Mouse (Mus musculus) regulatory T cell (primary cell): ENCODE data around the gene Cadm3.

Source experiments
- in situ Hi-C: fragments of 300-600 bp; cut with MboI, MseI; formaldehyde crosslinking; loops from one replicate; pipeline ENCODE4 v1.15.1; 2025; ENCODE audit warnings: high pct_unique_total_duplicates

Cadm3 gene

DNA sequence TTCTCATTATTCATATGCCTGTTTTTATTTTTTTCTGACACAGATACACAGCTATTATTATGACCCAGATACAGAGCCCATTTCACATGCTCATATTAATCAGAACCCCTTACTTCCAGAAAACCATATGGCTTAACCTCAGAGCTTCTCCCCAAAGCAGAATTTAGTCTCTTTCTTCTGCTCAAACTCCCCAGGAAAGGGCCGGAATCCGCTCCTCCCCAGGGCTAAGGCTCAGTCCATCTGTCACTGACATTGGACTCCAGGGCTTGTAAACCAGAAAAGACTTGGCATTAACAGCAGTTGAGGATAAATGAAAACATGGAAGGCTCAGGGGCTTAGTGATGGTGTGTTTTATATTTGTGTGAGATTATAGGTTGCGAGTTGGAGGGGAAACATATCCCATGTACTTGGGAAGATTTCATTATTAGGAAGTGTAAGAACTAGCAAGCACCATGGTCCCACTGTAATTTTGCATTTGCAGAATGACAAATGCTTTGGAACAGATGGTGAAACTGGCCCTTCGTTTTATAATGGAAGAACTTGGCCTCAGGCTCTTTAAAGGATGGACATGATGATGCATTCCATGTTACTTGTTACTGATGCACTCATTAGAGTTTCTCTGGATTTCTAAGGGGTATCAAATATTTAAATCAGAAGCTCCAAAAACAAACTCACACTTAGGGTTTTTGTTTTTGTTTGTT lies 7.8 kb downstream of the Cadm3 start:
- in situ Hi-C loops: loop anchor here (10.0 kb wide), 1 partner anchor 505 kb away; no protein-coding TSS in a partner anchor

DNA sequence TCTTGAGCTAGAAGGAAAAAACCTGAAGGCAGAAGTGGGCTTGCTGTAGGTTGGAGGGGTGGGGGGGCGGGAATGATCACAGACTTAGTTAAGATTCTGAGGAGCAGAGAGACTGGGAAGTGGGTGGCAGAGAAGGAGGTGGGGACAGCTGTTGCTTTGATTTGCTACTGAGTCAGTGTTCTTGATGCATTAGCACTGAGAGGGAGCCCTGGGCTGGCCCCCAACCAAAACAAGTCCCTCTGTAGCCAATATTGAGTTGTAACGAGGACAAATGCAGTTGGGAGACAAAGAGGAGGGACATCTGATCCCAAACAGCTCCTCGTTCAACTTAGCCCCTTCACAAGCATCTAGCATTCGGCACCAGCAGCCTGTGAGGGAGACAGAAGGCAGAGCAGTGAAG lies 9.7 kb downstream of the Cadm3 start:
- in situ Hi-C loops: no loop called here

GRCm38 (mm10) chr1:173356699-173357098 lies 10.8 kb downstream of the Cadm3 start:
- in situ Hi-C loops: no loop called here

- in situ Hi-C loops: no loop called here
These were observed 12.2 kb downstream of the Cadm3 start for GRCm38 (mm10) chr1:173355107-173355846.

- in situ Hi-C loops: no loop called here
These were observed 17.0 kb downstream of the Cadm3 start, which contains the start of gene Aim2 for GRCm38 (mm10) chr1:173350372-173350957. Gene Aim2 (plus strand): TSS chr1:173350879.

GRCm38 (mm10) chr1:173349946-173350345 lies 17.5 kb downstream of the Cadm3 start:
- in situ Hi-C loops: loop anchor here (25.0 kb wide), 2 partner anchors 938 to 1112 kb away; no protein-coding TSS in a partner anchor

GRCm38 (mm10) chr1:173349192-173349591 lies 18.3 kb downstream of the Cadm3 start:
- in situ Hi-C loops: loop anchor here (25.0 kb wide), 2 partner anchors 937 to 1113 kb away; no protein-coding TSS in a partner anchor

DNA sequence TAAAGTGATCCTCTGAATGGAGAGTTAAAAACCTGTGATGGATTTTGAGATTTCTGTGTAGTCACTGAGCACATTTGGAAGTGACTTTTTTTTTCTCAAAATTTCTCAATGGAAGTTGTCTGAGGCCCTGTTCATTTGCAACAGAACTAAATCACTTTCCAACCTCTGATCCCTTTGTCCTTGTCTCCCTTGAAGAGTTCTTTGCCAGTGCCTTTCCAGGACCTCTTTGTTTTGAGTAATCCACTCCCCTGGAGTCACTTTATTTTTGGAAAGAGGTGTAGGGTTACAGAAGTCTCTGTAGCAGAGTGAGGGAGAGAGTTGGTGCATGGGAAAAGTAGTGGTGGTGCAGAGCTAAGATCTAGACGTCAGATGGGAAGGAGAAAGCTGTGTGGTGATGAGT lies 19.0 kb downstream of the Cadm3 start:
- in situ Hi-C loops: loop anchor here (25.0 kb wide), 2 partner anchors 936 to 1114 kb away; no protein-coding TSS in a partner anchor

DNA sequence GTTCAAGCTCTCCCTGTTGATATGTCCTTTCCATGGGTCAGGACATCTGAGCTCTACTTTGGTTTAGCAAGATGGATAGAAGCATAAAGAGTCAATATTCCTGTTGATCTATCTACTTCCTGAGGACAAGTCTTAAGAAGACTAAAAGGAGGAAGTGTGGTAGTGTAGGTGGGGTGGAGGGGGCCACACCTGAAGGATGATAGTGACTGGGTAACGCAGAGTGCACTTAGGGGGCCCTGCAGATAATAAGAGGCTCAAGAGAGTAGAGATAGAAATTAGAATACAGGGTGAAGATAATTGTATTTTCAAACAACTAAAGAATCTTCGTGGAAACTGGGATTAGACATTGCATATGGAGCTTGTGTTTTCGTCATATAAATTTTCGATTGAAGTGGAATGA lies 22.4 kb downstream of the Cadm3 start:
- in situ Hi-C loops: loop anchor here (25.0 kb wide), 2 partner anchors 933 to 1117 kb away; no protein-coding TSS in a partner anchor

GRCm38 (mm10) chr1:173343934-173344333 lies 23.6 kb downstream of the Cadm3 start:
- in situ Hi-C loops: loop anchor here (25.0 kb wide), 2 partner anchors 932 to 1118 kb away; no protein-coding TSS in a partner anchor

DNA sequence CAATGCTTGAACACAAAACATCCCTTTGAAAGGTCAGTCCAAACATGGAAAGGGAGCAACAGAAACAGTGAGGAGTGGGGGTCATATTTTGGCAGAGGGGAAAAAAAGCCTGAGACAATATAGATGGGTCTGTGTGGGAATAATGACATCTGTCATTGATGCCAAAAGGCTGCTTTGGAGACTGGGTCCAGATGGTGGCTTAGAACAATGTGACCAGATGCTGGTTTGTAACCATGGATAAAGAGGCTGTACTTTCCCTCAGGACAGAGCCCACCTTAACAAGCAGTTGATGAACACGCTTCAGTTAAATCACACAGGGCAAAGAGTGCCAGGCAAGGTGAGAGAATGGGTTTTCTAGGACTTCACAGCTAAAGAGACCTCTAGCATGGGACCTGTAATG lies 25.1 kb downstream of the Cadm3 start:
- in situ Hi-C loops: loop anchor here (25.0 kb wide), 2 partner anchors 930 to 1120 kb away; no protein-coding TSS in a partner anchor

DNA sequence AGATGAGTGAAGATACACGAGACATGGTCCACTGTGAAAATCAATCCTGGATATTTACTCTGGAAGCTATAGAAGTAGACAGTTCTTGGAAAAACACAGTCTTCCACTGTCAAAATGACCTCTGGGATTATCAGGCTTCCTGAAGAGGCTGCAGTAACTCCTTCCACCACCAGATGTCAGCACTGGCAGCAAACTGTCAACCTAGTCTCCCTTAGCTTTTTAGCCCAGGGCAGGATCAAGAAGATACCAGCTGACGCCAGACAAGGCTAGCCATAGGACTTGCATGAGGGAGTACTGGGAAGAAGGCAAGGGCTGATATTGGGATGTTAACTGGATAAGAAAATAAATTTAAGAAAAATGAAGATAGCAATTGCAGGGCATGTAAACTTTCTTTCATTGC lies 28.0 kb downstream of the Cadm3 start:
- in situ Hi-C loops: loop anchor here (5.0 to 25.0 kb wide), 3 partner anchors 53 to 1123 kb away; no protein-coding TSS in a partner anchor

GRCm38 (mm10) chr1:173337008-173337407 lies 30.5 kb downstream of the Cadm3 start:
- in situ Hi-C loops: loop anchor here (5.0 to 25.0 kb wide), 3 partner anchors 55 to 1125 kb away; no protein-coding TSS in a partner anchor

GRCm38 (mm10) chr1:173335903-173336302 lies 31.6 kb downstream of the Cadm3 start:
- in situ Hi-C loops: loop anchor here (5.0 to 25.0 kb wide), 3 partner anchors 56 to 1126 kb away; no protein-coding TSS in a partner anchor

DNA sequence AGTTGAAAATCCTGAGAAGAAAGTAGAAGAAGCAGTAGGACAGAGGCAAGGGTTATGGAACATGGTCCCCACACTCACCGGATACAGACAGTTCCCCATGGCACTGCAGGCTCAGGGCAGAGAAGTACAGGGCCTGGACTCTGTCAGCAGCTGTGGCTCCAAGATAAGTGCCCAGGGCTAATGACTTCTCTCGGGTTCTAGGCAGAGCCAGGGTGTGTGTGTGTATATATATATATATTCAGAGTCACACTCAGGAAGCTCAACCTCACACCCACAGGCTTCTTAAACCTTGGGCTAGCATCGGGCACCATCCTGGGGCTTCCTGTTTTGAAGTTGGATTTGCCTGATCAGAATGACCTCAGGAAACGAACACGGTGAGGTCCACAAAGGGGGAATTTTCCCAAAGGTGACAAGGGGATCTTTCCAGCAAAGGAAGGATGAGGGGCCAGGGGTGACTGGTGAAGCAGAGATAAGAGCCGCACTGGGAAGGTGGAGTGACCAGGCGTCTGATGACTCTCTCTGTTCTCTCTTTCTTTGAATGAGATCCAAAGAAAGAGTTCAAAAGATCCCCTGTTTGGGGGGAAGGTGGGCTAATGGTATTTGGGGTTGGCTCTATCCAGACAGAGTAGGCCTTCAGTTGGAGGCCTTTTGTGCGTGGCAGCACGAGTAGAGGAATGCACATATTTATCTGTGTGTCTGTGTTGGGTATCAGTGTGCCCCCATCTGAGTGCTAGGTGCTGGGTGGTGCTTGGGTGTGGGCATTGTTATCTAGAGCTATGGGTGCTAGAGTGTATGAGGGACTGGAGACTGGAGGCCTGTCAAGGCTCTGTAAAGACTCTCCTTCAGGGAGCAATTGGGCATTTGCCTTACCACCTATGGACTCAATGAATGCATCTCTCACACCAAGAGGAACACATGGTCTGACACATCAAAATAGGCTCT lies 33.9 kb downstream of the Cadm3 start, which contains the start of gene Ackr1:
Ackr1 (minus strand) TSS at position 439 of the 942 bp plus-strand sequence.
- in situ Hi-C loops: loop anchor here (25.0 kb wide), 2 partner anchors 921 to 1129 kb away; no protein-coding TSS in a partner anchor

DNA sequence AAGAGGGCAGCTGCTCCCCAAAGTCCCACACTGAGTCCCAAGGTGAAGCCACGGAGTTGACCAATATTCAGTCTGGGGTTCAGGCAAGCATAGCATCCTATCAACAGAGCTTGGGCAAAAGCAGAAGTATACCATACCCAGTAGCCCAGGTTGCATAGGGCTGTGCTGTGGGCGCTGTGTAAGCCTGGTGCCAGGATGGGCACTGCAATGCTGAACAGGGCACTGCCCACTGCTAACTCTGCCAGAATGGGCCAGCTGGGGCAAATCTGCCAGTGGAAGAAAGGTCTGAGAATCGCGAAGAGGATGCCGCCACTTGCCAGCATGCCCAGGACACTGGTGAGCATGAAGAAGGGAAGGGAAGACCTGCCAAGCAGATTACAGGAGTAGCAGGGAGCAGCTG lies 35.1 kb downstream of the Cadm3 start:
- in situ Hi-C loops: loop anchor here (25.0 kb wide), 2 partner anchors 920 to 1130 kb away; no protein-coding TSS in a partner anchor

- in situ Hi-C loops: loop anchor here (25.0 kb wide), 2 partner anchors 917 to 1133 kb away; no protein-coding TSS in a partner anchor
These were observed 37.8 kb downstream of the Cadm3 start for GRCm38 (mm10) chr1:173329743-173330142.

GRCm38 (mm10) chr1:173329185-173329584 lies 38.3 kb downstream of the Cadm3 start:
- in situ Hi-C loops: loop anchor here (25.0 kb wide), 2 partner anchors 917 to 1133 kb away; no protein-coding TSS in a partner anchor

DNA sequence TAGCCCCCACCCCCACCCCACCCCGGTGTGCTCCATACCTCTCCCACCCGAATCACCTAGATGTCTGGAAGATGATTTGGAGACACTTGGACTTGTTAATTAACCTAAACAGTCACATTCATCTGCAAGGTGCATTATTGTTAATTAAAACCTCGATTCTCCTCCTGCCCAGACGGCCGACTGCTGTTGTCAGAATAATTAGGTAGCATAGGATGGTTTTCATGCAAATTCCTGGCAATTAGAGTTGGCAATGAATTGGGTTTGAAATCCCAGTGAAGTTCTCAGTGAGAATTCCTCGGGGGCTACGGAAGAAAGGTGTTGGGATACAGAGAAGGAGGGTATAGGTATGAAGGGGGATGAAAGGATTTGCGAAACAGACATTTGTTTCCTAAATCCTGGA lies 39.0 kb downstream of the Cadm3 start:
- in situ Hi-C loops: loop anchor here (25.0 kb wide), 2 partner anchors 916 to 1134 kb away; no protein-coding TSS in a partner anchor

DNA sequence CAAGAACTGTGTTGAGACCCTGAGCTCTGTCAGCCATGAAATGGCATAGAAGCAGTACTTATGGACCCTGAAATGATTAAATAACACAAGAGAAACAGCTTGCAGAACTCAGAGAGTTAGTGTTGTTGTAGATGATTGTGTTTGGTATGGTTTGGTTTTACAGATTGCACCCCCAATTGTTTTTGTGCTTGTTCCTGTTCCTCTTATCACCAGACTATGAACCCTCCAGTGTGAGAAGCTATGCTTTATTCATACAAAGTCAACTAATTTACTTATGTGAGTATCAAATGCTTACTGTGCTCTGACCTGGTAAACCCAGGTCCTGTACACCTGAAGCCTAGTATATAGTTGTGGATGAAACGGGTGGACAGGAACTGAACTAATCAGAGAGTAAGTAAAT lies 40.9 kb downstream of the Cadm3 start:
- in situ Hi-C loops: loop anchor here (25.0 kb wide), 2 partner anchors 914 to 1136 kb away; no protein-coding TSS in a partner anchor
